Mouse (Mus musculus) T-cell, adult 2 months (primary cell): ENCODE measurements around the gene Ralgps2.

Experiments used
- DNase-seq: peaks from one replicate; pipeline ENCODE4 v3.0.0; 2022; ENCODE audit warnings: low spot score

Ralgps2 gene

DNA sequence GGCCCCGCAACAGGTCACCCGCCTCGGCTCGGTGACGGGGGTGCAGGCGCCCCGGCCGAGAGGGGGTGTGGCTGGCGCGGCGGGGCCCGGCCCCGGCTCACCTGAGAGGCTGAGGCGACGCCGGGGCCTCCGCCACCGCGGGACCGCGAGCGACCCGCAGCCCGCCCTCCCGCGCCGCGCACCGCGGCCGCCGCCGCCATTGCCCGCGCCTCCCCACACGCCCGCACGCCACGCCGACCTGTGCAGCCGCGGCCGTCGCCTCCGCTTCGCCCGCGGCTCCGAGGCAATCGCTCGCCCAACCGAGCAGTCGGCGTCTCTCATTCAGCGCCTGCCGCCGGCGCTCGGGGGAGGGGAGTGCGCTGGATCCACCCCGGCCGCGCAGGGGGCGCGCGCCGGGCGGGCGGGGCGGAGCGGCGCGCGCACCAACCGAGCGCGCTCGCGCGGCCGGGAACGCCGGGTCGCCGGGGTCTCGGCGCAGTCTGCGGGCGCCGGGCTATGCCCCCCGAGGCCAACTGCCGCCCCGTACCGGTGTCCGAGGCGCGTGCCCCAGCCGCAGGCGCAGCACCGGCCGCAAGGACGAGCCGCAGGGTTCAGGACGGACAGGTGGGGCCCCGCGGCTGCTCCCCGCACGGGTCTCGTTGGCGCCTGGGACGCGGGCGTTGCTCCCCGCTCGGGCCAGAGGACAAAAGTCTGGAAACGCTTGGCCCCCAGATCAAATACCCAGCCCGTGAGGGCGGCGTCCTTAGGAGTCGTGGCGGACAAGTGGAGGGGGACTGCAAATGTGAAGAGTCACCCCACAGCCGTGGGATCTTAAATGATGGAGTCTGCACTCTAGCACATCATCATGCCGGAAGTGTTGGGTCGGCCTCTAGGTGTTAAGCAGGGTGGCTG is at the start of gene Ralgps2:
TSS of gene Ralgps2 (minus strand) at position 376 of the 891 bp plus-strand sequence.
- DNase-seq: peak; percentile 67

DNA sequence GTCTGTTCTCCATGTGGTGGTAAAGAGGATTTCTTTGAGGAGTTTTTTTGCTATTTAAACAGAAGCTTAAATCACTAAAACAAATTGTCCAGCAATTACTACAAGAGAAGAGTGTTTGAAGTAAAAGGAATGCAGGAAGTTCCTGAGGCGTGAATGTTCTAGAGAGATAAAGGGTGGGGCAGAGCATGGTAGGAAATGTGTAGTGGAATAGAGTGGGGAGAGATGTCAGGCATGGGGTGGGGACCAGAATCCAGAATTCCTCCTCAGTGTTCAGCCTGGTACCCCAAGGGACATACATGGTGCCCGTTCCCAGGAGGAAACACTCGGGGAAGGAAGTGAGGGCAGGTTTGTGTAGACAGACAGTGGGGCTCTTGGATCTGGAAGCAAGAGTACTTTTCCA is 48.1 kb upstream of the Ralgps2 start:
- DNase-seq: no peak

GRCm38 (mm10) chr1:156986641-156987345 is 47.4 kb upstream of the Ralgps2 start:
- DNase-seq: no peak

DNA sequence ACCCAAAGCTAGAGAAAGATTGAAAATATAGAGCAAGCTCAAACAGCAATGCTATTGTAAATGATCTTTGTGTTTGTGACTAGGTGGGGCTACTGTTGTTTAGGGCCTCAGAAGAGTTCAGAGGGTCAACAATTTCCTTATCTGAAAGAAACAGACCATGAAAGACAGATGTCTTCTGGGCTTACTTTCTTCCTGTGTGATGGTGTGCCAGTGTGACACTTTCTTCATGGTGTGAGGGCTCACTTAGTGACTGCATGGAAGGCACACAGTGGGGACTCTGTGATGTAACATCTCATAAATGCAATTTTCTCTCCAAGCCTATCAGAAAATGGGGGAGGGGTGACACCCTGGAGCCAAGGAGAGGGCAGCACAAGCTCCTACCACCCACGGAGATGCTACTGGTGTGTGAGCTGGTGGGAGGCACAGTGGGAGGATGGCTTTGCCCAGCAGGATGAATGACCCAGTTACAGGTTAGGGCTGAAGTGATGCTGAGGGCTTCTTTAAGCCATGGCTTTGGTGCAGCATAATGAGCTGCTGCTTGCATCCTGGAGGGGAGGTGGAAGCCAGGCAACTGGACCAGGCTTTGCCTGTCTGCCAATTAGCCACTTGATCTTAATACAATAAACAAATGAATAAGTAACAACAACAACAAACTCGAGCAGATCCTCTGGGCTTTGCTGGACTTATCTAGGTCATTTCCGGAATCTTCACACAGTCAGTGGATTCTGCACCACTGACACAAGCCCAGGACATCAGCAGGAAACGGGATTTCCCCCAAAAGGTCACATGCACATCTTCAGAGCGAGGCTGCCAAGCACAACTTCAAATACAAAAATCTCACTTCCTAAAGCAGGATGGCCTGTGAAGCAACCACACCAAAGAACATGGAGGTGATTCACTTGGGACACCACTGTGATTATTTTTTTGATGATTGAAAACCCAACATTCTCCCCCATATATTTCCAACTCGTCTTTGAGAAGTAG is 46.5 kb upstream of the Ralgps2 start:
- peak; percentile 68 for DNase-seq

DNA sequence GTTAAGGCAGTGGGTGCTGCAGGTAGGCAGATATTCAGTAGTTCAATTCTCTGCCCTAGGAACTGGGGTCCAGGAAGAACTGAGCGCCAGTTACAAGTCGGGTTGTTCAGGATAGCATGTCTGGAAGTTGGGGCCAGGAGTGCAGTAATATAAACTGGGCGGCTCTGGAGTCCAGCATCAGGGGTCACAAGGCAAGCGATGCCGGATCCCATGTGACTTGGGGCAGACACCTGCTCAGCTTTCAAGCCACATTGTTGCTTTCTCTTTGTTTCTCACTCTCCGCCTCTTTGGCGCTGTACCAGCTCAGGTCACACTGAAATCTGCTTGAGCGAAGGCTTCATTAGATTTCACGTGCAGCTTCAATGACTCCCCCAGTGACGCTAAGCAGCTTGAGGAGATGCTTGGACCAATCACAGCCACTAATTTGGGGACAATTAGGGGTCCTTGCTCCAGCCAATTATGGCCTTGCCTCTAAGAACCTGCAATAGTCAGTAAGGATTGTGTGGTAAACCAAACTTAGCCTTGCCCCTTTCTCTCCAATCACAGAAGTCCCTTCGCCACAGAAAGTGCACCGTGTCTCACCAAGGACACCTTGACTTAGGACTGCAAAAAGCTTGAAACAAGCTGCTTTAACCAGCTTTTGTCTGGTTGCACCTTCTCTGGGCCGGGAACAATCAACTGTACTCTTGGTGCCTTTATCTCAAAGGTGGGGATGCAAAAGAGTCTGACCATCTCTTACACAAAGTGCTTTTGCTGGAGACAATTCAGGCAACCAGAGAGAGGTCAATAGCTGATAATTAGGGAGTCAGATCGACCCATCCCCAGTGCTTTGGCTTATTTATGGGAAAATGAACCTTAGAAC is 43.8 kb upstream of the Ralgps2 start:
- no peak for DNase-seq

DNA sequence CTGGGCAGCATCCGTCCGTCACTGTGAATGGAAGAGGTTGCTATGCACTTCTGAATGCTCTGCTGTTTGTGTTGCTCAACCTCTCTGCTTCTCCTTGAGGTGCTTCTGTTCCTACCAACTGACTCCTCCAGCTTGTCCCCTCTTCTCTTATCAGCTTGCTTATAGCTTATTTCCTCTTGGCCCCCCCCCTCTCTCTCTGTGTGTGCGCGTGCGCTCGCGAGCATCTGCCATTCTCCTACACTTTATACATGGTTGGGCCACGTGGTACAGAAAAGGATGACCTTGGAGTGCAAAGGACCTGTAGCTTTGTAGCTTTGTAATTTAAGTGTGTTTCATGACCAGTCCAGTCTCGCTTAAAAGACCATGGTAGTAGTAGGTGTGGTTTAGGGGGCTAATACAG is 42.5 kb upstream of the Ralgps2 start:
- DNase-seq: no peak

DNA sequence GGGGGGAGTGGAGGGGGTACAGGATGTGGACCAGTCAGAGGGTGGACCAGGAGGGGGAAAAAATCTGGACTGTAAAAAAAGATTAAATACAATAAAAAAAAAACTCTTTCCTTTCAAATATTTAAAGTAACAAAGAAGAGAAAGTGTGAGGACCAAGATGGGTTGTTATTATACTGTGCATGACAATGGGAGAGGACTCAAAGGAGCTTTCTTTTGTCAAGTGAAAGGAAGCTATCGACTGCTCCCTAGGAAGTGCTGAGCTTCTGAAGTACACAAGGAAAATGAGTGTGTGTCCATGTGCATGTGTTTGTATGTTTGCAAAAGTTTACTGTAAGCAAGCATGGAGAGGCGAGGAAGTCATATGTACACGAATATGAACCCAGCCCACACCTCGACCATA is 40.3 kb upstream of the Ralgps2 start:
- no peak for DNase-seq

DNA sequence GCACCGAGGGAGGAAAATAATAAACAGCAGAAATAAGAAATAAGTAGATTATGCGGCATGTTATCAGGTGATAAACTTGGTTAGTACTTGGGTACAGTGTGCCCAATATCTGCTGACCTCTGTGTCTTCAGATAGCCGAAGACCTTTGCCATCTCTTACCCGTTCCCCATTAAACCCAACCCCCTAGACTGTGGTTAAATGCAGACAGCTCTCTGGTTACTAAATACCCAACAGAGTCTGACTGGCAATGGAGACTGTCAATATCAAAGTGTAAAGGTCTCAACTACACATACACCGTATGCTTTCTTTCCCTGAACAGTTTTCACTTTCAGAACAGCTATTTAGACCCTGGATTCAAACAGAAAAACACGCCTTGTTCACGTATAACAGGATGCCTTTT is 39.2 kb upstream of the Ralgps2 start:
- no peak for DNase-seq

- no peak for DNase-seq
Observed at GRCm38 (mm10) chr1:156973857-156974256, 34.4 kb upstream of the Ralgps2 start.

DNA sequence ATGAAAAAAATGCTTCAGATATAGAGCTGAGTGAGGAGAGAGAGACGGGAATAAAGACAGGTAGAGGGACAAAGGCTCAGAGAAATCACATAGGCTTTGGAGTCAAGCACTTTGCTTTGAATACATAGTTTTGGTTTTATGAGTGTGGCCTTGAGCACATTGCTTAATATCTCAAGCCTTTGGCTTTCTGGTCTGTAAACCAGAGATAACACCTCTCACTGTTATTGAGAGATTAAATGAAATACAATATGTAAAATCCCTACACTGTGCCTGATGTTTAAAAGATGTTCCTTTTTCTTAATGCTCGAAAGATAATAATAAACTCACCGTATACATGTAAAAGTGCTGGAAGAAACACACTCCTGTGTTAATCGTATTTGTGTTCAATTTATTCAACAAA is 33.0 kb upstream of the Ralgps2 start:
- DNase-seq: no peak

DNA sequence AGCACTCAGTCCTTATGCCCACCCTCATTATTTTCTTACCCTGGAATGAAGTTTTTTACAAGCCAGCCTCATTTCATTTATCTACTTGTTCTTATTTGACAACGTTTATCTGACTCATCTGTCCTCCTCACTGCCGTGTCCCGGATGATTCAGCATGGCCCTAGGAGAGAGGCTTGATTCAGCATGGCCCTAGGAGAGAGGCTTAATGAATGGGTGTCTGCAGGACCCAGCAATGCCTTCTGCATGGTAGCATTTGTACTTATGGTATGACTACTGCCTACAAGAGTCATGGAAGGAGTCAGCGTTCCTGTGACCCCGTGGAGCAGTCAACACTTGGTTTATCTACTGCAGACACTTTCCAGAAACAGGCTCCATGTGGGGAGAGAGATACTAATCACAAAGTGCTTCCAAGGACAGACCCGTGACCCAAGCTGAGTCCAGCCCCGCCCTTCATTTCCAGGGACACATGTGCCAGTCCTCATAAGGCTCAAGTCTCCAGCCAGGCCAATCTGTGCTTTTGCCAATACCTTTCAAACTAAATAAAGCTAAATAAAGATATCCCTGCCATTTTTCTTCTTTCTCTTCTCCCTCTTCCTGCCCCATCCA is 31.9 kb upstream of the Ralgps2 start:
- no peak for DNase-seq

GRCm38 (mm10) chr1:156970641-156971040 is 31.2 kb upstream of the Ralgps2 start:
- DNase-seq: no peak

DNA sequence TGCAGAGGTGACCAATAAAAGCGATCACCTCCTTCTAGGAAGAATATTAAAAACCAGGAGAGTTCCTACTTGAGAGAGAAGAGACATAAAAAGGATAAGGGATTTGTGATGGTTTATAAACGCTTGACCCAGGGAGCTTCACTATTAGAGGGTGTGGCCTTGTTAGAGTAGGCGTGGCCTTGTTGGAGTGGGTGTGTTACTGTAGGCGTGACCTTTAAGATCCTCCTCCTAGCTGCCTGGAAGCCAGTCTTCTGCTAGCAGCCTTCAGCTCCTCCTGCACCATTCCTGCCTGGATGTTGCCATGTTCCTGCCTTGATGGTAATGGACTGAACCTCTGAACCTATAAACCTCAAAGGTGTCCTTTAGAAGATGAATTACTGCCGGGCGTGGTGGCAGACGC is 28.7 kb upstream of the Ralgps2 start:
- DNase-seq: no peak

GRCm38 (mm10) chr1:156964586-156964932 is 25.1 kb upstream of the Ralgps2 start:
- no peak for DNase-seq

- DNase-seq: no peak
Observed at GRCm38 (mm10) chr1:156963871-156964585, 24.6 kb upstream of the Ralgps2 start.

- DNase-seq: no peak
Observed at GRCm38 (mm10) chr1:156961481-156962265, 22.2 kb upstream of the Ralgps2 start.

- no peak for DNase-seq
Observed at GRCm38 (mm10) chr1:156959004-156959403, 19.6 kb upstream of the Ralgps2 start.

GRCm38 (mm10) chr1:156957360-156957759 is 17.9 kb upstream of the Ralgps2 start:
- DNase-seq: no peak
